Mouse (Mus musculus) ES-E14 (cell line): Measurements from ENCODE around the gene Vopp1. TPM values are rescaled to one million over a fixed set of nuclear protein-coding genes. Genes with fewer than 3 reads are reported as not detected.

ENCODE experiments used
- DNase-seq: peaks from one replicate; pipeline ENCODE4 v3.0.0-alpha.2; 2013; ENCODE audit warnings: low read depth, low spot score
- H3K27ac ChIP-seq: 2 replicates; pipeline ENCODE4 v1.5.1; 2012; ENCODE audit warnings: low read depth, mild to moderate bottlenecking, low read length, moderate library complexity, mixed read lengths; ENCODE audit not compliant: poor library complexity, insufficient read depth, severe bottlenecking
- H3K36me3 ChIP-seq: 2 replicates; pipeline ENCODE4 v1.6.1; 2012; ENCODE audit warnings: mild to moderate bottlenecking, low read length, moderate library complexity, mixed read lengths; ENCODE audit not compliant: control insufficient read depth, poor library complexity, insufficient read depth, severe bottlenecking
- H3K4me1 ChIP-seq, 2 experiments: fragments of 150-350 bp in 1 of 2; sonication (generic) in 1 of 2; 2 replicates each; pipeline ENCODE4 v1.6.1; 2012; ENCODE audit warnings: low read length in 2 of 2, mild to moderate bottlenecking in 1 of 2, mixed read lengths in 1 of 2; ENCODE audit not compliant: control insufficient read depth in 2 of 2, insufficient read depth in 2 of 2, poor library complexity in 1 of 2
- H3K4me3 ChIP-seq, 2 experiments: fragments of 150-350 bp in 1 of 2; sonication (generic) in 1 of 2; 2 replicates each; pipeline ENCODE4 v1.5.1; 2012; ENCODE audit warnings: low read length in 2 of 2, low read depth in 1 of 2, mild to moderate bottlenecking in 1 of 2, mixed read lengths in 1 of 2; ENCODE audit not compliant: insufficient read depth in 1 of 2, poor library complexity in 1 of 2, severe bottlenecking in 1 of 2
- H3K9ac ChIP-seq: 2 replicates; pipeline ENCODE4 v1.6.1; 2012; ENCODE audit warnings: low read depth, mild to moderate bottlenecking, low read length, mixed read lengths; ENCODE audit not compliant: poor library complexity, insufficient read depth, severe bottlenecking
- H3K9me3 ChIP-seq: fragments of 150-350 bp; sonication (generic); 2 replicates; pipeline ENCODE4 v1.6.1; 2012; ENCODE audit warnings: low read depth, mild to moderate bottlenecking, low read length; ENCODE audit not compliant: control insufficient read depth, insufficient read depth
- CHD2 ChIP-seq: IDR thresholded peaks from 2 replicates; pipeline ENCODE4 v1.6.1; 2014; ENCODE audit warnings: mild to moderate bottlenecking, low read depth, low read length, inconsistent platforms
- HCFC1 ChIP-seq: IDR thresholded peaks from 2 replicates; pipeline ENCODE4 v1.6.1; 2012; ENCODE audit warnings: low read length, inconsistent platforms, borderline replicate concordance; ENCODE audit not compliant: insufficient read depth
- MAFK ChIP-seq: IDR thresholded peaks from 2 replicates; pipeline ENCODE4 v1.6.1; 2014; ENCODE audit warnings: mild to moderate bottlenecking, low read depth, low read length, inconsistent platforms; ENCODE audit not compliant: insufficient read depth
- ZC3H11A ChIP-seq: IDR thresholded peaks from 2 replicates; pipeline ENCODE4 v1.6.1; 2012; ENCODE audit warnings: low read depth, mild to moderate bottlenecking, inconsistent platforms, low read length, borderline replicate concordance
- ZNF384 ChIP-seq: IDR thresholded peaks from 2 replicates; pipeline ENCODE4 v1.6.1; 2012; ENCODE audit warnings: low read depth, low read length, inconsistent platforms
- in situ Hi-C, 2 experiments: fragments of 600-800 bp; cut with MboI; formaldehyde crosslinking; loops; one replicate each; pipeline ENCODE4 v1.15.1; 2025; ENCODE audit warnings: low sequenced_read_pairs in 2 of 2, inconsistent platforms in 1 of 2; ENCODE audit not compliant: unreplicated experiment in 2 of 2
- total RNA-seq: library from RNA; depleted of rRNA; stranded (reverse); fragments of 300-350 nt; gene quantifications from 2 replicates; pipeline ENCODE4 v1.2.3, GENCODE M21; 2012

Vopp1 gene
- total RNA-seq, 1 experiment: 9.0 TPM

DNA sequence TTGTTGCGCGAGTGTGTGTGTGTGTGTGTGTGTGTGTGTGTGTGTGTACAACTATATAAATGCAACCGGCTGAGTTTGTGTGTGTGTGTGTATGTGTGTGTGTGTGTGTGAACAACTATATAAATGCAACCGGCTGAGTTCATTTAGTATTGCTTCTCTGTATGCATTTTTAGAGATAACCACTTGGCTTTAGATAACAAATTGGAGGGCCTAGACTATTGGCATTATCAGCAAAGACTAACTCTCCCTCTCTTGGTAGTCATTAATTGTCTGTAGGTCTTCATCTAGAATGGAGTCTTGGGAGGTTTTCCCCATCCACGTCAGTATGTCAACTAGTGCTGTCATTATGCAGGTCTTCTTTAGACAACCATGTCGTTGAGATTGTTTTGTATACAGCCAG lies 37.6 kb downstream of the Vopp1 start:
- H3K27ac ChIP-seq: no peak overlapping the region
- H3K4me3 ChIP-seq: no peak overlapping the region
- no peaks in the 10 kb centered on the region for H3K9me3 ChIP-seq
- no peak for DNase-seq
- no peaks in the 10 kb centered on the region for H3K4me1 ChIP-seq
- H3K36me3 ChIP-seq: no peaks in the 10 kb centered on the region
- in situ Hi-C loops: no loop called here
- no peak for TF ChIP-seq ZC3H11A
- TF ChIP-seq CHD2: no peak
- TF ChIP-seq ZNF384: no peak
- no peak for TF ChIP-seq HCFC1
- TF ChIP-seq MAFK: no peak
- H3K9ac ChIP-seq: no peak overlapping the region

DNA sequence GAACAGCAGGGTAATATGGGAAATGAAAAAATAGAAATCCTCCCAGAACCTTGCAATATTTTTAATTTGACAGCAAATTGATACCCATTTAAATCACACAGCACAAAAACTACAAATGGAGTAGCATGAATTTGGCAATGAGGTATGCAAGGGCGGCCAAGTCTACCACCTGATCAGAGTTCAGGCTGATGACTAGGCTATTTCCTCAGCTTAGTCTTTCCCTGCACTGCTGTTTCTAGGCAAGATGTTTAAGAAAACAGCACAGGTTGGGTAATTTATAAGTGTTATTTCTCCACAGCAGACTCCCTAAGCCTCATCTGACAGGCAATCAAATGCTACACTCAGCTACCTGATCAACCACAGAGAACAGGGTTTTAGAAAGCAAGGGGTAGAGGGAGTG lies 40.7 kb downstream of the Vopp1 start:
- no peaks in the 10 kb centered on the region for H3K36me3 ChIP-seq
- H3K4me1 ChIP-seq: no peaks in the 10 kb centered on the region
- H3K4me3 ChIP-seq: no peak overlapping the region
- no peak for DNase-seq
- no peak overlapping the region for H3K27ac ChIP-seq
- TF ChIP-seq CHD2 (no peak), ZNF384 (no peak), MAFK (no peak)
- H3K9me3 ChIP-seq: no peaks in the 10 kb centered on the region
- H3K9ac ChIP-seq: no peak overlapping the region
- in situ Hi-C loops: no loop called here

DNA sequence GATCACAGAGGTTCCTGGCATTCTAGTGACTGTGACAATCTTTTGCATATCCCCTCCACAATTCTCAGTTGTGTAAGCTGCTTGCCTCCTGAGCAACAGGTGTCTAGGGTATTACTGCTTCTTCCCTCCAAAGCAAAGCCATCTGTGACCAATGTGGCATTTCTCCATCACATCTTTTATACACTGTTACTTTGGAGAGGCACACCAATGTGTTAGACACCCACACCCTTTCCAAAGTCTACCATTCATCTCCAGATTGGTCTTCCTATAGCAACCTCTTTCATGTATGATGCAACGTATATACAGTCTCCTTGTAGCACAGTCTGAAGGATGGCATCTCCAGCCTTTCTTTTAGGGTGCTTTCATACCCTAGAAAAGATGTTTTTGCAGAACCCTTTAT lies 42.3 kb downstream of the Vopp1 start:
- TF ChIP-seq ZNF384 (no peak), ZC3H11A (no peak), HCFC1 (no peak), MAFK (no peak), CHD2 (no peak)
- no peak overlapping the region for H3K9ac ChIP-seq
- H3K9me3 ChIP-seq: no peaks in the 10 kb centered on the region
- DNase-seq: no peak
- H3K4me3 ChIP-seq: no peak overlapping the region
- in situ Hi-C loops: no loop called here
- no peak overlapping the region for H3K27ac ChIP-seq
- H3K36me3 ChIP-seq: no peaks in the 10 kb centered on the region
- no peaks in the 10 kb centered on the region for H3K4me1 ChIP-seq

- DNase-seq: no peak
- H3K9ac ChIP-seq: no peak overlapping the region
- TF ChIP-seq CHD2 (no peak), MAFK (no peak), ZC3H11A (no peak), ZNF384 (no peak), HCFC1 (no peak)
- in situ Hi-C loops: no loop called here
- H3K36me3 ChIP-seq: no peaks in the 10 kb centered on the region
- H3K27ac ChIP-seq: no peak overlapping the region
- no peak overlapping the region for H3K4me3 ChIP-seq
- no peaks in the 10 kb centered on the region for H3K9me3 ChIP-seq
- no peaks in the 10 kb centered on the region for H3K4me1 ChIP-seq
Measured at GRCm38 (mm10) chr6:57780359-57780758, 44.6 kb downstream of the Vopp1 start.

DNA sequence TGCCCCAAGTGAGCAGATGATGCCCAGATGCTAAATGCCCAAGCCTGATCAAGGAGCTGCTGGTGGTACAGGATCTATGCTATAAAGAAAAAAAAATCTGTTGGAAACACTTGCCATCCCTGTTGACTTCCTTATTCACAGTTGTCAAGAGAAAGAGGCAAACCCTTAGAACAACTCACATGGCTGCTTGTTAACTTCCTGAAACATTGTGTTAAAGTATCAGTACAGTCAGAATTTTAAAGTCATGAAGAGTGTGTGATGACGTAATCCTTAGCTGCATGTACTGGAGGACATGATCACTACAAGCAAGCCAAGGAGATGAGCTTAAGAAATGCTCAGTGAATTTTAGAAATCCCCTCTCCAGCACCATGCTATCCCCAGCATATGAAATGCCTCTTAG lies 51.2 kb downstream of the Vopp1 start:
- in situ Hi-C loops: no loop called here
- no peaks in the 10 kb centered on the region for H3K9me3 ChIP-seq
- H3K9ac ChIP-seq: no peak overlapping the region
- H3K4me3 ChIP-seq: no peak overlapping the region
- H3K27ac ChIP-seq: no peak overlapping the region
- H3K36me3 ChIP-seq: no peaks in the 10 kb centered on the region
- TF ChIP-seq CHD2 (no peak), MAFK (no peak), ZNF384 (no peak), HCFC1 (no peak), ZC3H11A (no peak)
- no peaks in the 10 kb centered on the region for H3K4me1 ChIP-seq
- DNase-seq: no peak
